Mouse (Mus musculus) cerebellum, postnatal 10 days (tissue): ENCODE data around the gene Ccnjl.

ENCODE experiments used
- DNase-seq, 2 experiments: peaks; one replicate each; pipeline ENCODE4 v3.0.0; 2021; ENCODE audit warnings: mixed read lengths in 2 of 2

Gene Ccnjl

GRCm38 (mm10) chr11:43631645-43632044 is 103.1 kb downstream of the Ccnjl start:
- no peak for DNase-seq

- no peak for DNase-seq
These were observed 104.0 kb downstream of the Ccnjl start for GRCm38 (mm10) chr11:43632566-43632965.

DNA sequence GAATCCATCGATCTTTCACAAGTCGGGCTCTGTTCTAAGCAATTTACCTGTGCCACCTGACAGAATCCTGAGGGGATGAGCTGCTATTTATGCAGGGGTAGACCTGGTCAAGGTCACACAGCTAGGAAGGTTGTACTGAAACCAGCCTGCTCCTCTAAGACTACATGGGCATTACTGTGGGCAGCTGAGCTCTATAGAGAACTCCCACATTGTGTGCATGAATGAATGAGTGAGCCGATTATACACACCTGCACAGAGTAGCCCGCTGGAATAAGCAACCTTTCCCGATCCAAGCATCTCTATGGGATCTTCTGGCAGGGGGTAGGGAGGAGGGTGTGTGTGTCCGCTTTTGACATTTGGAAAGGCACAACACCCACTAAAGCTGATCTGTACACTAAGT is 104.6 kb downstream of the Ccnjl start:
- DNase-seq, result no peak

GRCm38 (mm10) chr11:43633658-43634401 is 105.2 kb downstream of the Ccnjl start:
- DNase-seq, result peak; percentile 62 to 69
